Mouse (Mus musculus) bone marrow macrophage, adult 2 months (primary cell): Measurements from ENCODE around the gene Grm1.

Experiments used
- CTCF ChIP-seq: IDR thresholded peaks from 2 replicates; pipeline ENCODE4 v1.5.1; 2012; ENCODE audit warnings: low read depth, mild to moderate bottlenecking, low read length, moderate library complexity
- POLR2A ChIP-seq: IDR thresholded peaks from 2 replicates; pipeline ENCODE4 v1.6.1; 2012; ENCODE audit warnings: mild to moderate bottlenecking, low read depth, low read length, borderline replicate concordance

DNA sequence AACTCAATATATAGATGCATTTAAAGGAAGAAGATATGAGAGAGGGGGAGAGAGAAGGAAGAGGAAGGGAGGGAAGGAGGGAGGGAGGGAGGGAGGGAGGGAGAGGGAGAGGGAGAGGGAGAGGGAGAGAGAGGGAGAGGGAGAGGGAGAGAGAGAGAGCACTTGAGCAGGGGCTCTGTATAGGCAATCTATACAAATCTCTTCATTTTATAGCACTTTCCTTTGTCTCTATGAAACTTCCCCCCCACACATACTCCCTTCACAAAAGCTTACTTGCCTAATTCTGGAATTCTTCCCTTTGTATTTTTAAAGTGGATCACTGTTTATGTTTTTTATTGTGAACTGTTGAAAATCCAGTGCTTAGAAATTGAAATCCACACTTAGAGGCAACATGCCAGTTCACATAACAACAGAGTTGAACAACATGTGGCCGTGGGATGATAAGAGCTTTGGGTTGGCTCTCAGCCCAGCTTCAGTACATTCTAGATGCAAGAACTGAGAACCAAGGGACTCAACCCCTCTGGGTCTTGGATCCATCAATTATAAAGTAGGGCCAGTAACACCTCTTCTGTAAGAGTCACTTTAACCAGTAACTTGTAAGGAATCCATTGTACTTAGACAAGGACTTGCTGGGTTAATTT lies 345.0 kb downstream of the Grm1 start:
- TF ChIP-seq POLR2A (no peak), CTCF (no peak)
